Mouse (Mus musculus) gastrocnemius, adult 8-10 months (tissue): Measurements from ENCODE around the gene Sae1. TPM values are rescaled to one million over a fixed set of nuclear protein-coding genes. Genes with fewer than 3 reads are reported as not detected.

Source experiments
- DNase-seq, 2 experiments: peaks; one replicate each; pipeline ENCODE4 v3.0.0; 2022; ENCODE audit warnings: low spot score in 2 of 2
- total RNA-seq, 4 experiments: library from RNA; stranded (reverse); gene quantifications; 2 replicates each; pipeline ENCODE4 v1.2.4; 2022

Sae1 gene
- total RNA-seq, 4 experiments from 2014 or later: 25.0 to 30.6 (median 26.9) TPM

GRCm38 (mm10) chr7:16284904-16285303 lies 102.7 kb downstream of the Sae1 start:
- DNase-seq: no peak

- DNase-seq: no peak
Measured at GRCm38 (mm10) chr7:16284001-16284400, 103.6 kb downstream of the Sae1 start.

- DNase-seq: no peak
Measured at GRCm38 (mm10) chr7:16282334-16282733, 105.3 kb downstream of the Sae1 start.

- no peak for DNase-seq
Measured at GRCm38 (mm10) chr7:16280721-16281120, 106.9 kb downstream of the Sae1 start.

GRCm38 (mm10) chr7:16274922-16275890 lies 112.4 kb downstream of the Sae1 start:
- DNase-seq: no peak

GRCm38 (mm10) chr7:16273766-16274140 lies 113.9 kb downstream of the Sae1 start:
- DNase-seq: peak in 1 of 2 experiments; percentile 38

- peak; percentile 65 to 76 for DNase-seq
Measured at GRCm38 (mm10) chr7:16273081-16273765, 114.4 kb downstream of the Sae1 start, which contains the start of gene Inafm1. Gene Inafm1 (minus strand): TSS chr7:16273617.

GRCm38 (mm10) chr7:16272681-16273080 lies 114.9 kb downstream of the Sae1 start:
- DNase-seq: peak in 1 of 2 experiments; percentile 15

GRCm38 (mm10) chr7:16271139-16271538 lies 116.5 kb downstream of the Sae1 start:
- no peak for DNase-seq

Other genes with a start within 250 kb of the Sae1 start
- 1 to 10 TPM in 2 of 4 experiments, under 1 TPM in 2; 0.58 to 1.5 (median 0.86) TPM for gene Meis3, start 212.7 kb downstream of the Sae1 start, total RNA-seq
- gene Dhx34, start 165.8 kb downstream of the Sae1 start, total RNA-seq: 1 to 10 TPM; 2.5 to 5.2 (median 4.0) TPM
- gene C5ar2, start 143.7 kb downstream of the Sae1 start, total RNA-seq: under 1 TPM; 0.19 to 0.25 (median 0.23) TPM
- 1 to 10 TPM in 2 of 4 experiments, under 1 TPM in 2; 0.44 to 1.4 (median 0.92) TPM for gene C5ar1, start 128.3 kb downstream of the Sae1 start, total RNA-seq
- 10 to 100 TPM; 13.6 to 19.4 (median 15.8) TPM for gene Inafm1, start 114.2 kb downstream of the Sae1 start, total RNA-seq
- 10 to 100 TPM; 28.4 to 37.4 (median 32.2) TPM for gene Ccdc9, start 101.0 kb downstream of the Sae1 start, total RNA-seq
- 1 to 10 TPM; 1.4 to 2.1 (median 1.5) TPM for gene Bbc3, start 79.4 kb downstream of the Sae1 start, total RNA-seq
- gene Zc3h4, start 13.1 kb upstream of the Sae1 start, total RNA-seq: 10 to 100 TPM; 23.1 to 28.9 (median 26.7) TPM
- gene Tmem160, start 65.0 kb upstream of the Sae1 start, total RNA-seq: 10 to 100 TPM; 54.7 to 73.2 (median 60.1) TPM
- gene Npas1, start 89.9 kb upstream of the Sae1 start, total RNA-seq: not detected
- gene Arhgap35, start 227.2 kb upstream of the Sae1 start, total RNA-seq: 10 to 100 TPM; 18.1 to 27.8 (median 23.0) TPM